Mouse (Mus musculus) limb, embryonic 14.5 days (tissue): ENCODE data around the gene Runx1. TPM values are rescaled to one million over a fixed set of nuclear protein-coding genes. Genes with fewer than 3 reads are reported as not detected.

Source experiments
- ATAC-seq: fragments of 200-750 bp; cut with Nextera tagmentation; 2 replicates; pipeline ENCODE4 v1.8.0; 2017; ENCODE audit warnings: low read depth, moderate number of reproducible peaks, moderate TSS enrichment; ENCODE audit not compliant: low FRiP score
- DNase-seq: peaks from one replicate; pipeline ENCODE4 v3.0.0-alpha.2; 2015; ENCODE audit warnings: low spot score
- H3K27ac ChIP-seq: fragments of 300-500 bp; sonication (generic); replicated peaks from 2 replicates; pipeline ENCODE4 v1.5.1; 2014; ENCODE audit warnings: low read depth, mild to moderate bottlenecking, low read length, moderate library complexity, mixed read lengths
- H3K27me3 ChIP-seq: fragments of 300-500 bp; sonication (generic); 2 replicates; pipeline ENCODE4 v1.6.1; 2014; ENCODE audit warnings: low read length, mixed read lengths; ENCODE audit not compliant: control insufficient read depth, insufficient read depth
- H3K36me3 ChIP-seq: fragments of 300-500 bp; sonication (generic); 2 replicates; pipeline ENCODE4 v1.6.1; 2014; ENCODE audit warnings: mild to moderate bottlenecking, low read length, moderate library complexity, mixed read lengths; ENCODE audit not compliant: control insufficient read depth, insufficient read depth
- H3K4me1 ChIP-seq: fragments of 300-500 bp; sonication (generic); 2 replicates; pipeline ENCODE4 v1.6.1; 2014; ENCODE audit warnings: antibody characterized with exemption, low read length, mixed read lengths; ENCODE audit not compliant: control insufficient read depth, insufficient read depth
- H3K4me2 ChIP-seq: fragments of 300-500 bp; sonication (generic); replicated peaks from 2 replicates; pipeline ENCODE4 v1.6.1; 2014; ENCODE audit warnings: low read depth, mild to moderate bottlenecking, low read length, moderate library complexity; ENCODE audit not compliant: severe bottlenecking
- H3K4me3 ChIP-seq: fragments of 300-500 bp; sonication (generic); replicated peaks from 2 replicates; pipeline ENCODE4 v1.5.1; 2014; ENCODE audit warnings: low read length
- H3K9ac ChIP-seq: fragments of 300-500 bp; sonication (generic); 2 replicates; pipeline ENCODE4 v1.6.1; 2014; ENCODE audit warnings: mild to moderate bottlenecking, low read depth, low read length, moderate library complexity; ENCODE audit not compliant: severe bottlenecking
- H3K9me3 ChIP-seq: fragments of 300-500 bp; sonication (generic); 2 replicates; pipeline ENCODE4 v1.6.1; 2016; ENCODE audit warnings: low read length; ENCODE audit not compliant: control insufficient read depth
- POLR2A ChIP-seq: fragments of 200-500 bp; IDR thresholded peaks from 2 replicates; pipeline ENCODE4 v1.8.0; 2012; ENCODE audit warnings: inconsistent platforms, mild to moderate bottlenecking, moderate library complexity, borderline replicate concordance; ENCODE audit not compliant: insufficient read depth, insufficient read length; ENCODE audit errors: extremely low read depth
- WGBS: fragments of 180-500 bp; shearing (Covaris S2); extraction: QIAGEN DNeasy Blood & Tissue Kit; methylation state at CpG from one replicate; pipeline ENCODE4 v1.1.7; 2014; 5-methylcytosine and 5-hydroxymethylcytosine counted together
- polyA plus RNA-seq, 2 experiments: library from polyadenylated mRNA; depleted of rRNA in 1 of 2; stranded (reverse) in 1 of 2; unstranded in 1 of 2; fragments of >200 nt; fragmentation: Nextera tagmentation in 1 of 2; extraction: Ambion mirVana in 1 of 2; gene quantifications; 2 replicates each; pipeline versions ENCODE4 v1.2.1 to v1.2.3; 2012 to 2014

The Runx1 gene
- polyA plus RNA-seq, 2 experiments: 5.2 to 5.5 TPM

DNA sequence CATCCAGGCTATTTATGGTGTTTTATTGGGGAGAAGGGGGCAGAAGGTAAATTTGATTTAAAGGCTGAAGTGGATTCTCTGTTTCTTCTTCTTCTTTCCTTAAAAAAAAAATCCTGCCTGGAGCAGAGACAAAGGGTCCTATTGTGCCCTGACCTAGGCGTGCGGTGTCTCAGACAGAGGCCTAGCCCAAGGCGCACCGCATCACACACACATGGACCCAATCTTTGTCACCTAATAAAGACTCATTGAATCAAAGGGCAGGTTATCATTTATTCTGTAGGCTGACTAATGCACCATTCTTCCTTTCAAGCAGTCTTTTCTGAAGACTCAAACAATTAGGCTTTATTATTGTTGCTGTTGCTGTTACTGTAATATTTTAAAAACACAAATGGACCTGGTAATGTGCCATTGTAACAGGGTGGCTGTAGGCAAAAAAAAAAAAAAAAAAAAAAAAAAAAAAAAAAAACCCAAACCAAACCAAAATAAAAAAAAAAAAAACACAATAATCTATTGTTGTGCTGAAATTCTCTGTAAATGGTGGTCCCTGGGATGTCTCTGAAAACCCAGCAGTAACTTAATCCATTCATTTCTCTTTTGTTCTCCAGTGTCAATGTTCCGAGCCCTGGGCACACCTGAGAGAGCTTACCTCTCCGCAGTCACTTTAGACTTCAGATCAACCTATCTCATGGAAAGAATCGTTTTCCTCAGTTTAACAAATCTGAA is 86.7 kb downstream of the Runx1 start:
- H3K9me3 ChIP-seq: no peaks in the 10 kb centered on the region
- peaks cover 24% of the 10 kb centered on the region for H3K4me1 ChIP-seq
- no peak overlapping the region for H3K27ac ChIP-seq
- TF ChIP-seq POLR2A: no peak
- H3K4me3 ChIP-seq: no peak overlapping the region
- ATAC-seq (no peak), DNase-seq (no peak)
- no peaks in the 10 kb centered on the region for H3K36me3 ChIP-seq
- H3K9ac ChIP-seq: no peak overlapping the region
- 55% methylated on average over 7 of the region's 7 CpGs for WGBS
- H3K4me2 ChIP-seq: no peak overlapping the region; the same call in 1 of the 2 replicates
- 0 out of 2 replicates have a peak, but pooled peaks cover 4% of the 10 kb centered on the region for H3K27me3 ChIP-seq

DNA sequence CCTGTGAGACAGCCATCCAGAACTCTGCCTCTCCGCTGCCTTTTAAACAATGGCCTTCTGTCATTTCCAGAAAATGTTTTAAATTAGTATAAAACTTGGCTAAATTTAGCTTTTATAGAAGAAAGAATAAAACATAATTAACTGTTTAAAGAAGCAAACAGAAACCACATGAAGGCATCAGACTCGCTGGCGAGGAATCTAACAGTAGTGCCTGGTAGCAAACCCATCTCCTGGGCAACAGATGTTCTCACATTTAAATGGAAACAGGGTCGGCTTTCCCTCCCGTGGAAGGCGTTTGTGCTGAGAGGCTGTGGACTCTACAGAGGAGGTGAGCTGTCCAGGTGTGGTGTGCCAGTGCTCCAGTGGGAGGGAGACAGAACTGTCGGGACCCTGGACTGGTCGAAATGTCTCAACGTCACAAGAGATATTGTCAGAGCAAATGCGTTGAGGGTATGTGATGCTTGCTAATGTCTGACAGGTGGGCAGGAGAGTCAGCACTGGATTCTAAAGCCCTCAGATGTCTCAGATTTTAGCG is 87.4 kb downstream of the Runx1 start:
- no peak overlapping the region for H3K4me3 ChIP-seq
- H3K4me2 ChIP-seq: peak overlapping the region; percentile 27
- H3K9me3 ChIP-seq: no peaks in the 10 kb centered on the region
- H3K27me3 ChIP-seq: 0 out of 2 replicates have a peak, but pooled peaks cover 4% of the 10 kb centered on the region
- H3K27ac ChIP-seq: no peak overlapping the region
- ATAC-seq: no peak
- no peaks in the 10 kb centered on the region for H3K36me3 ChIP-seq
- WGBS: 26% methylated on average over 11 of the region's 11 CpGs
- H3K4me1 ChIP-seq: peaks cover 17% of the 10 kb centered on the region
- TF ChIP-seq POLR2A: no peak
- H3K9ac ChIP-seq: no peak overlapping the region
- peak; percentile 70 for DNase-seq

DNA sequence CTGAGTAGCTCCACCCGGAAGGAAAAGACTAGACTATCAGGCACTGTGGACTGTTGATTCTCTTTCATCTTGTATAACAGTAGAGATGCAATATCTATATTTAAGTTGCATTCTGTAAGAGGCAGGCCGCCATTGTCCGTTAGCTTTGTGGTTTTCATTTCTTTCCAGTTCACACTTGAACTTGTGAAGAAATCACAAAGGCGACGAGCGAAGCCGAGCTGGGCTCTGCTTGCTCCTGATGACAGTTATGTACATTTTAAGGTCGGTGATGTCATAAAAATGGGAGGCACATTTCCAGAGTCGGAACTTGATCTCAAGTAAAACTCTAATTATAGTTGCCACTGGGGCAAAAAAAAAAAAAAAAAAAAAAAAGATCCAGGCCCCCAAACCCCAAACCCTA is 99.1 kb downstream of the Runx1 start:
- no peak overlapping the region for H3K4me3 ChIP-seq
- H3K9me3 ChIP-seq: no peaks in the 10 kb centered on the region
- DNase-seq (no peak), ATAC-seq (no peak)
- H3K4me2 ChIP-seq: no peak overlapping the region
- 87% methylated on average over 9 of the region's 9 CpGs for WGBS
- TF ChIP-seq POLR2A: no peak
- H3K36me3 ChIP-seq: no peaks in the 10 kb centered on the region
- H3K27me3 ChIP-seq: no peaks in the 10 kb centered on the region
- H3K4me1 ChIP-seq: no peaks in the 10 kb centered on the region
- H3K9ac ChIP-seq: no peak overlapping the region
- no peak overlapping the region for H3K27ac ChIP-seq

DNA sequence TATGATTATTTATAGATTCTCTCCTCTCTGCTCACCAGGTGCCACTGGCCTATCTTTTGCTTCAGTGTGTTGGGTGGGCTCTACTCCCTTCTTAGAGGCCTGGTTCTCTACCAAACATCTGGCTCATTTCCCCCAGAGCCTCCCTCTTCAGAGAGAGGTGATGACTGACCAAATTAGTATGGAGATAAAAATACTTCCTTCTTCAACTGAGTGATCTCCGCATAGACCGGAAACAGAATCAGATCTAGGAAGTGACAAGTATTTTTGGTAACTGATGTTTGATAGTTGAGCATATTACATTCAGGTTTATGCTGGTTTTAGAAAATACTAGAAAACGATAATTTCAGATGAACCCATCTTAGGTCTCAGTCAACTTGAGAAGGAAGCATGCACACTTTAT is 101.4 kb downstream of the Runx1 start:
- H3K4me3 ChIP-seq: no peak overlapping the region
- H3K9me3 ChIP-seq: no peaks in the 10 kb centered on the region
- H3K4me1 ChIP-seq: peaks cover 14% of the 10 kb centered on the region
- no peak for DNase-seq
- no peak for TF ChIP-seq POLR2A
- H3K4me2 ChIP-seq: no peak overlapping the region
- H3K27me3 ChIP-seq: no peaks in the 10 kb centered on the region
- ATAC-seq: no peak
- no peak overlapping the region for H3K9ac ChIP-seq
- H3K27ac ChIP-seq: no peak overlapping the region
- no peaks in the 10 kb centered on the region for H3K36me3 ChIP-seq
- 74% methylated on average over 3 of the region's 3 CpGs for whole genome bisulfite sequencing

DNA sequence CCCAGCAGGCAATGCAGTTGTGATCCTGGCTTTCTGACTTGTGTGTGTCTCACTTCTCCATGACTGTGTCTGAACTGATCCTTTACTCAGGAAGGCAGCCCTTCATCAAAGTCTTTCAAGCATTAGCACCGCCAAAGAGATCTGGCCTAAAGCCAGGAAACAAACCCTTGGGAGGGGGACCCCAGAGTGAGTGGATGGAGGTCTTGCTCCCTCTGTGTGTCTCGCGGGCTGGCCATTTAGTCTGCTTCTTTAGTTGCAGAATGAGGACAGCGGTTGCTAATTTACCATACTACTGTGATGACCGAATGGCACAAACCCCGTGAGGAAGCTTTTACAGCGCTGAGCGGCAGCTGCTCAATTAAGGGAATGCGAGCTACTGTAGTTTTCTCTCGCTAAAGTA is 105.3 kb downstream of the Runx1 start:
- DNase-seq: no peak
- H3K9ac ChIP-seq: no peak overlapping the region
- no peak overlapping the region for H3K27ac ChIP-seq
- WGBS: 35% methylated on average over 10 of the region's 10 CpGs
- no peak overlapping the region for H3K4me2 ChIP-seq
- peaks cover 14% of the 10 kb centered on the region for H3K4me1 ChIP-seq
- H3K9me3 ChIP-seq: no peaks in the 10 kb centered on the region
- H3K4me3 ChIP-seq: no peak overlapping the region
- no peak for ATAC-seq
- no peak for TF ChIP-seq POLR2A
- H3K27me3 ChIP-seq: peaks cover 7% of the 10 kb centered on the region; the same call in 1 of the 2 replicates
- no peaks in the 10 kb centered on the region for H3K36me3 ChIP-seq
